Mouse (Mus musculus): ENCODE results near the gene Slc25a12. TPM values are rescaled to one million over a fixed set of nuclear protein-coding genes. Genes with fewer than 3 reads are reported as not detected.

The Slc25a12 gene
- total and polyA plus RNA-seq, 2 experiments from 2014 or later = 106 to 116 TPM

DNA sequence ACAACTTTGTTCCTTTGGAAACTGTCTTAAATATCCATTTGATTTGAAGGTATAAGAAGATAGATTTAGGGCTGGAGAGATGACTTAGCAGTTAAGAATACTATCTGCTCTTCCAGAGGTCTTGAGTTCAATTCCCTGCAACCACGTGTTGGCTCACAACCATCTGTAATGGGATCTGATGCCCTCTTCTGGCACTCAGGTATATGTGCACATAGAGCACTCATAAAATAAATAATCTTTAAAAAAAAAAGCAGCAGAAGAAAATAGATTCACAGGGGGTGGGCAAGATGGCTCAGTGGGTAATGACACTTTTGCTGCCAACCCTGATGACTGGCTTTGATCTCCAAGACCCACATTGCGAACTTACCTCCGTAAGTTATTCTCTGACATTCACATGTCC, 125.4 kb downstream of the Slc25a12 start:
- no peak for ATAC-seq

DNA sequence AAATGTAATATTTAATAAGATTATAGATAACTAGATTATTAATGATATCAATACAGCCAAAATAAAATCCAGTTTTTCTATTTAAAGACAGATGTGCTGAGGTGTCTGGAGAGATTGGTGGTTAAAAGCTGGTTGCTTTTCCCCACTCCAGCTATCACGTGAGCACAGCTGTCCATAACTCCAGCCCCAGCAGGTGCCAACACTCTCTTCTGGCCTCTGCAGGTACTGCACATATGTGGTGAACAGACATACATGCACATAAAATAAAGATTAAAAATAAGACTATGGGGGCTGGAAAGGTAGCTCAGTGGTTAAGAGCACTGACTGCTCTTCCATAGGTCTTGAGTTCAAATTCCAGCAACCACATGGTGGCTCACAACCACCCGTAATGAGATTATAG, 126.0 kb downstream of the Slc25a12 start:
- DNase-seq = no peak
- Histone ChIP-seq H3K27me3 (ENCODE audit: insufficient read depth, low read length) (no peaks in the 10 kb centered on the region), H3K9me3 (ENCODE audit: low read length) (no peaks in the 10 kb centered on the region), H3K4me2 (ENCODE audit: low read depth) (no peak overlapping the region), H3K36me3 (ENCODE audit: insufficient read depth) (peaks cover 12% of the 10 kb centered on the region), H3K9ac (no peak overlapping the region), H3K27ac (ENCODE audit: low read depth, low read length) (no peak overlapping the region), H3K4me1 (ENCODE audit: insufficient read depth) (peaks cover 16% of the 10 kb centered on the region; the same call in 1 of the 2 replicates), H3K4me3 (ENCODE audit: low read depth, low read length) (no peak overlapping the region)
- TF ChIP-seq CTCF (IDR thresholded peaks at IDR 0.05; ENCODE audit: low read depth) = no peak
- WGBS = 87% methylated on average over 2 of the region's 2 CpGs
- no peak for ATAC-seq

More for the DNA sequence above, 125.4 kb downstream of the Slc25a12 start:
- WGBS = 85% methylated on average over 3 of the region's 3 CpGs
- H3K4me1 ChIP-seq (ENCODE audit: insufficient read depth) = peaks cover 16% of the 10 kb centered on the region; the same call in 1 of the 2 replicates
- no peak for TF ChIP-seq CTCF (IDR thresholded peaks at IDR 0.05; ENCODE audit: low read depth)
- no peak overlapping the region for H3K4me2 ChIP-seq (ENCODE audit: low read depth)
- no peaks in the 10 kb centered on the region for H3K27me3 ChIP-seq (ENCODE audit: insufficient read depth, low read length)
- no peak overlapping the region for H3K9ac ChIP-seq
- no peak for DNase-seq
- peaks cover 15% of the 10 kb centered on the region for H3K36me3 ChIP-seq (ENCODE audit: insufficient read depth)
- no peak overlapping the region for H3K27ac ChIP-seq (ENCODE audit: low read depth, low read length)
- H3K9me3 ChIP-seq (ENCODE audit: low read length) = no peaks in the 10 kb centered on the region
- no peak overlapping the region for H3K4me3 ChIP-seq (ENCODE audit: low read depth, low read length)

DNA sequence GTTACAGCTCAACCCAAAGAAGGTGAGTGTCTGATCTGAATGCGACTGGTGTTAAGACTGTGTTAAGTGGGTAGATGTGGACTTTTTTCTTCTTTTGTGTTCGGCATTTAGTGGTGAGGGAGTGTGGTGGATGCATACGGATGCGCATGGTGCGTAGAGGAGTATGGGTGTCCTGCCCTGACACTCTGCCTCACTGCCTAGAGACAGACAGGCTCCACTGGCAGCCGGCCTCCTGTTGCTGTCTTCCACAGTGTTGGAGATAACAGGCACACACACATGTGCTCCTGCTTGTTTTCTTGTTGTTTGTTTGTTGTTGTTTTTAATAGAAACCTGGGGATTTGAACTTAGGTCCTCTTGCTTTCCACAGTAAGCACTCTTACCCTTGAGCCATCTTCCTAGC, 131.5 kb downstream of the Slc25a12 start:
- WGBS = 93% methylated on average over 6 of the region's 6 CpGs
- TF ChIP-seq CTCF (IDR thresholded peaks at IDR 0.05; ENCODE audit: low read depth) = no peak

DNA sequence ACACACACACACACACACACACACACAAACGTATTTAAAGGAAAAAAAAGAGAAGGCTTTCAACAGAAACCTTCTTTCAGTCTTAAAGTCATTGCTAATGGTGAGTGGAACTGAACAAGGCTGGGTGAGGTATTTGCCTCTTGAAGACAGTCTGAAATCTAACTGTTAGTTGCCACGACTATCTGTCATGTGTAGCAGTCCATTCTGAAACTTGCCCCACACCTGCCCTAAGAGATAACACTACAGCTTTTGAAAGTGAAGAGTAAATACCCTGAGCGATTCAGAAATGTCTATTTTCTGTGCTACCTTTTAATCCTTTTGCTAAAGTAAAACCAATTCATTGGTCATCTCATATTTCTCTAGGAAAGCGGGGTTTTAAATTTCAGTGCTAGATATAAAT, 132.1 kb downstream of the Slc25a12 start:
- no peak for TF ChIP-seq CTCF (IDR thresholded peaks at IDR 0.05; ENCODE audit: low read depth)
- ATAC-seq = no peak
- Histone ChIP-seq H3K36me3 (ENCODE audit: insufficient read depth) (peaks cover 11% of the 10 kb centered on the region), H3K4me1 (ENCODE audit: insufficient read depth) (no peaks in the 10 kb centered on the region), H3K4me2 (ENCODE audit: low read depth) (no peak overlapping the region), H3K27me3 (ENCODE audit: insufficient read depth, low read length) (no peaks in the 10 kb centered on the region), H3K9ac (no peak overlapping the region), H3K4me3 (ENCODE audit: low read depth, low read length) (no peak overlapping the region), H3K27ac (ENCODE audit: low read depth, low read length) (no peak overlapping the region), H3K9me3 (ENCODE audit: low read length) (no peaks in the 10 kb centered on the region)
- no peak for DNase-seq
- 94% methylated on average over 4 of the region's 4 CpGs for WGBS

More for the DNA sequence above, 131.5 kb downstream of the Slc25a12 start:
- Histone ChIP-seq H3K9me3 (ENCODE audit: low read length) (no peaks in the 10 kb centered on the region), H3K4me1 (ENCODE audit: insufficient read depth) (no peaks in the 10 kb centered on the region), H3K27ac (ENCODE audit: low read depth, low read length) (no peak overlapping the region), H3K9ac (no peak overlapping the region), H3K36me3 (ENCODE audit: insufficient read depth) (peaks cover 11% of the 10 kb centered on the region), H3K4me2 (ENCODE audit: low read depth) (no peak overlapping the region), H3K27me3 (ENCODE audit: insufficient read depth, low read length) (no peaks in the 10 kb centered on the region), H3K4me3 (ENCODE audit: low read depth, low read length) (no peak overlapping the region)
- no peak for DNase-seq
- ATAC-seq = no peak

DNA sequence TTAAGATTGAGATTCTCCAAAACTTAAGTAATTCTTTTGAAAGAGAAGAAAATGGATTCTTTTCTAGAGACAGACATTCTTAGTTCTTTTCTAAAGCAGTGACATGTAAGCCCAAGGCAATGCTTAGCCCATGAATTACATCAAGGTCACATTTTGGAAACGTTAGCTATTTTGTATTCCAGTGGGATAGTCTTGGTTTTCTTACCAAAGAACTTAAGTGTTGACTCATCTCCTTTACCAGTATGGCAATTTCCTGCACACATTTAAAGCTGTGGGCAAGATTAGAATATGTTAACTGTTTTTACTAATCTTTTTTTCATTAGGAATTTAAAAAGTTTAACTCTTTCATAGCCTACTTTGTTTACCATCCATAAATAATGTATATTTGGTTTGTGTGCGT, 134.6 kb downstream of the Slc25a12 start:
- Histone ChIP-seq H3K9me3 (ENCODE audit: low read length) (no peaks in the 10 kb centered on the region), H3K9ac (no peak overlapping the region), H3K27me3 (ENCODE audit: insufficient read depth, low read length) (no peaks in the 10 kb centered on the region), H3K4me1 (ENCODE audit: insufficient read depth) (no peaks in the 10 kb centered on the region), H3K4me3 (ENCODE audit: low read depth, low read length) (no peak overlapping the region), H3K27ac (ENCODE audit: low read depth, low read length) (no peak overlapping the region), H3K4me2 (ENCODE audit: low read depth) (no peak overlapping the region), H3K36me3 (ENCODE audit: insufficient read depth) (peaks cover 9% of the 10 kb centered on the region)
- DNase-seq = no peak
- ATAC-seq = no peak
- no peak for TF ChIP-seq CTCF (IDR thresholded peaks at IDR 0.05; ENCODE audit: low read depth)
- WGBS = 56% methylated on average over 2 of the region's 2 CpGs

DNA sequence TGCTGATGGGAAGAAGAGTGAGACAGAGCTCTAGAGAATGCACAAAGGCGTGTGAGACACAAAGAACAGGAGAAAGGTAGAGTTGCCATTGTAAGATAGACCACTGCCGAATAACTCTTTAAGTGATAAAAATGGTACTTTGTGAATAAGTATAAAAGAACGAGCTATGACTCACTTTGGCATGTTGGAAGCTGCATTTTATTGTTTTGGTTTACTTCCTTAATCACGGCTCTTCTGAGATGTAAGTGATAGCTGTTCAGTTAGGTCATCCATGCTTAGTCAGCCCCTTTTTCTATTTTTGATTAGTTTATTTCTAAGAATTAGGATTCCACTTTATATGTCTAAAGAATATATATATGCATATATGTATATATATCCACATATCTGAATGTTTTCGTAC, 135.6 kb downstream of the Slc25a12 start:
- no peak for TF ChIP-seq CTCF (IDR thresholded peaks at IDR 0.05; ENCODE audit: low read depth)
- WGBS = 80% methylated on average over 5 of the region's 5 CpGs

DNA sequence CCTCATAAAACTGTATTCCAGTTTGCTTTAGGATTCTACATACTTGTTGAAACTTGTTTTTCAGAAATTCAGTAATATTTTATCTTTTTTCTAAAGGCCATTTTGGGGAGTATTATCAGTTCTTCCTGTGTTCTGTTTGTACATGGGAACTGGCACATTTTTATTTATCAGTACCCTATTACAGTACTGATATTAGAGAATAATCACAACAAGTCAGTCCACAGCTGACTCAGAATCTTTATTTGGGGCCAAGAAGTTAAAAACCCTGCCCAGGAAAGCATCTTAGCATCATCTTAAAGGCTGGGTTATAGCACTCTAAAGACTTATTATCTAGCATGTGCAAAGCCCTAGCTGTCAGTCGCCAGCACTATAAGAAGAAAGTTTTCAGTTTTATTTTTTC, 137.9 kb downstream of the Slc25a12 start:
- Histone ChIP-seq H3K27ac (ENCODE audit: low read depth, low read length) (no peak overlapping the region), H3K27me3 (ENCODE audit: insufficient read depth, low read length) (no peaks in the 10 kb centered on the region), H3K4me1 (ENCODE audit: insufficient read depth) (no peaks in the 10 kb centered on the region), H3K9me3 (ENCODE audit: low read length) (no peaks in the 10 kb centered on the region), H3K36me3 (ENCODE audit: insufficient read depth) (peaks cover under 1% of the 10 kb centered on the region), H3K4me2 (ENCODE audit: low read depth) (no peak overlapping the region), H3K4me3 (ENCODE audit: low read depth, low read length) (no peak overlapping the region), H3K9ac (no peak overlapping the region)
- no peak for TF ChIP-seq CTCF (IDR thresholded peaks at IDR 0.05; ENCODE audit: low read depth)
- no peak for DNase-seq
- no peak for ATAC-seq
- WGBS = 90% methylated on average over 1 of the region's 1 CpGs

More for the DNA sequence above, 135.6 kb downstream of the Slc25a12 start:
- Histone ChIP-seq H3K4me2 (ENCODE audit: low read depth) (no peak overlapping the region), H3K4me3 (ENCODE audit: low read depth, low read length) (no peak overlapping the region), H3K27ac (ENCODE audit: low read depth, low read length) (no peak overlapping the region), H3K27me3 (ENCODE audit: insufficient read depth, low read length) (no peaks in the 10 kb centered on the region), H3K4me1 (ENCODE audit: insufficient read depth) (no peaks in the 10 kb centered on the region), H3K9me3 (ENCODE audit: low read length) (no peaks in the 10 kb centered on the region), H3K9ac (no peak overlapping the region), H3K36me3 (ENCODE audit: insufficient read depth) (peaks cover 5% of the 10 kb centered on the region)
- no peak for ATAC-seq
- DNase-seq = no peak
